In the genomic region with DNA sequence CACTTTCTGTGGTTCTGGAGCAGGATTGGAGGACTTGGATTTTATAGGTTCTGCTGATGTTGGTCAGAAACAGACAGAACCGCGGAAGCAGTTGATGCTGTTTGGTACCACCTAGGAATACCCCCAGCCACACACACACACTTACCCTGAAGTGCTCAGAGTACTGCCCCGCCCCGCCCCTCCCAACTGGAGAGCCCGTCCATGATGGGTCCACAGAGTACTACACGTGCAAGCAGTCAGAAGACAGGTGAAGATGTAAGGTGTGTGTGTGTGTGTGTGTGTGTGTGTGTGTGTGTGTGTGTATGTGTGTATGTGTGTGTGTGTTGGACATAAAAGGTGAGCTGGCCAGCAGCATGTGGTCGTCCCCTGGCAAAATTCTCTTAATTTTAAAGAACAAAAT, we compare ENCODE assay signal across 21 mouse cellular contexts. TPM values are rescaled to one million over a fixed set of nuclear protein-coding genes. Genes with fewer than 3 reads are reported as not detected.
DNase-seq lines count a peak whose midpoint lies in the region; ATAC-seq and TF ChIP-seq lines count a peak whose summit lies in the region.
"Had no signal": no experiment of that assay in that cellular context is flagged by ENCODE, and none has a peak within 500 bp of the region (broad histone marks: within the 10 kb centered on the region; RNA-seq: fewer than 3 reads in every experiment).

No protein-coding gene starts in this region.

- WGBS in forebrain, embryonic 12.5 days: 84% methylated on average over 7 of the region's 7 CpGs
- WGBS in forebrain, embryonic 10.5 days: 92% methylated on average over 7 of the region's 7 CpGs
- WGBS in heart, embryonic 13.5 days: 85% methylated on average over 7 of the region's 7 CpGs
- WGBS in heart, embryonic 12.5 days: 83% methylated on average over 7 of the region's 7 CpGs
- WGBS in intestine, embryonic 15.5 days: 82% methylated on average over 7 of the region's 7 CpGs
- 68% methylated on average over 7 of the region's 7 CpGs for WGBS in intestine, postnatal 0 days
- WGBS in forebrain, embryonic 16.5 days: 77% methylated on average over 7 of the region's 7 CpGs

- no peaks in the 10 kb centered on the region for H3K9me3 ChIP-seq in forebrain, embryonic 12.5 days
- no peaks in the 10 kb centered on the region for H3K9me3 ChIP-seq in forebrain, embryonic 10.5 days
- H3K9me3 ChIP-seq in heart, embryonic 13.5 days: no peaks in the 10 kb centered on the region
- no peaks in the 10 kb centered on the region for H3K9me3 ChIP-seq in heart, embryonic 12.5 days (replicated peaks)
- H3K9me3 ChIP-seq in intestine, embryonic 15.5 days: no peaks in the 10 kb centered on the region
- no peaks in the 10 kb centered on the region for H3K9me3 ChIP-seq in intestine, postnatal 0 days (ENCODE audit: control insufficient read depth)
- no peaks in the 10 kb centered on the region; the same call in 1 of the 2 replicates for H3K9me3 ChIP-seq in forebrain, embryonic 16.5 days (ENCODE audit: control insufficient read depth, low read length)
- H3K9me3 ChIP-seq: embryonic facial prominence, embryonic 10.5 days; embryonic facial prominence, embryonic 13.5 days; G1E had no signal

- no peak for ATAC-seq in forebrain, embryonic 12.5 days (ENCODE audit: low FRiP score)
- ATAC-seq in heart, embryonic 13.5 days (ENCODE audit: extremely low read depth, insufficient number of reproducible peaks, low FRiP score, low TSS enrichment): no peak
- no peak for ATAC-seq in heart, embryonic 12.5 days (ENCODE audit: insufficient number of reproducible peaks, low FRiP score)
- peak; percentile 52; the same call in 1 of the 2 replicates for ATAC-seq in intestine, embryonic 15.5 days
- ATAC-seq in intestine, postnatal 0 days: no peak; the same call in 1 of the 2 replicates
- ATAC-seq in forebrain, embryonic 16.5 days: no peak
- ATAC-seq: Patski had no signal

- TF ChIP-seq CTCF in intestine, postnatal 0 days (IDR thresholded peaks at IDR 0.05; ENCODE audit: low read depth): no peak

- H3K9ac ChIP-seq in forebrain, embryonic 12.5 days: no peak overlapping the region
- H3K9ac ChIP-seq in heart, embryonic 13.5 days: peak overlapping the region; percentile 5; the same call in 1 of the 2 replicates
- no peak overlapping the region for H3K9ac ChIP-seq in heart, embryonic 12.5 days
- H3K9ac ChIP-seq in intestine, embryonic 15.5 days: no peak overlapping the region
- H3K9ac ChIP-seq in intestine, postnatal 0 days (ENCODE audit: low read depth, low read length): no peak overlapping the region
- no peak overlapping the region for H3K9ac ChIP-seq in forebrain, embryonic 16.5 days (replicated peaks; ENCODE audit: low read depth, low read length)
- H3K9ac ChIP-seq: embryonic facial prominence, embryonic 13.5 days; hindbrain, embryonic 12.5 days had no signal

- H3K36me3 ChIP-seq in forebrain, embryonic 12.5 days (replicated peaks): no peaks in the 10 kb centered on the region; the same call in 1 of the 2 replicates
- H3K36me3 ChIP-seq in forebrain, embryonic 10.5 days (replicated peaks): no peaks in the 10 kb centered on the region; the same call in 1 of the 2 replicates
- no peaks in the 10 kb centered on the region for H3K36me3 ChIP-seq in heart, embryonic 13.5 days
- H3K36me3 ChIP-seq in heart, embryonic 12.5 days: no peaks in the 10 kb centered on the region
- H3K36me3 ChIP-seq in intestine, embryonic 15.5 days: no peaks in the 10 kb centered on the region
- no peaks in the 10 kb centered on the region; the same call in 1 of the 2 replicates for H3K36me3 ChIP-seq in intestine, postnatal 0 days (ENCODE audit: control insufficient read depth, insufficient read depth)
- H3K36me3 ChIP-seq in forebrain, embryonic 16.5 days (ENCODE audit: control insufficient read depth, insufficient read depth): no peaks in the 10 kb centered on the region
- H3K36me3 ChIP-seq: G1E; hindbrain, embryonic 12.5 days had no signal

- peak overlapping the region; percentile 57; the same call in 1 of the 2 replicates for H3K27ac ChIP-seq in forebrain, embryonic 12.5 days
- H3K27ac ChIP-seq in forebrain, embryonic 10.5 days: no peak overlapping the region
- no peak overlapping the region for H3K27ac ChIP-seq in heart, embryonic 13.5 days (replicated peaks)
- no peak overlapping the region for H3K27ac ChIP-seq in heart, embryonic 12.5 days (ENCODE audit: poor library complexity, severe bottlenecking)
- no peak overlapping the region for H3K27ac ChIP-seq in intestine, embryonic 15.5 days
- no peak overlapping the region for H3K27ac ChIP-seq in intestine, postnatal 0 days (ENCODE audit: low read depth, low read length)
- peak overlapping the region; percentile 81 for H3K27ac ChIP-seq in forebrain, embryonic 16.5 days (ENCODE audit: low read length)
- H3K27ac ChIP-seq: embryonic facial prominence, embryonic 13.5 days had no signal

- H3K4me1 ChIP-seq in forebrain, embryonic 12.5 days: peaks cover 21% of the 10 kb centered on the region
- H3K4me1 ChIP-seq in forebrain, embryonic 10.5 days: peaks cover 26% of the 10 kb centered on the region
- H3K4me1 ChIP-seq in heart, embryonic 13.5 days: 0 out of 2 replicates have a peak, but pooled peaks cover 4% of the 10 kb centered on the region
- 0 out of 2 replicates have a peak, but pooled peaks cover 4% of the 10 kb centered on the region for H3K4me1 ChIP-seq in heart, embryonic 12.5 days (replicated peaks)
- no peaks in the 10 kb centered on the region for H3K4me1 ChIP-seq in intestine, embryonic 15.5 days (replicated peaks)
- H3K4me1 ChIP-seq in intestine, postnatal 0 days (replicated peaks; ENCODE audit: control insufficient read depth, insufficient read depth, low read length): no peaks in the 10 kb centered on the region
- H3K4me1 ChIP-seq in forebrain, embryonic 16.5 days (replicated peaks; ENCODE audit: control insufficient read depth, insufficient read depth, low read length): peaks cover 16% of the 10 kb centered on the region

- no peak overlapping the region for H3K4me2 ChIP-seq in forebrain, embryonic 12.5 days
- no peak overlapping the region for H3K4me2 ChIP-seq in heart, embryonic 13.5 days
- no peak overlapping the region for H3K4me2 ChIP-seq in heart, embryonic 12.5 days
- H3K4me2 ChIP-seq in intestine, embryonic 15.5 days (replicated peaks): no peak overlapping the region
- no peak overlapping the region for H3K4me2 ChIP-seq in intestine, postnatal 0 days (replicated peaks; ENCODE audit: low read depth)
- H3K4me2 ChIP-seq in forebrain, embryonic 16.5 days (ENCODE audit: low read length): no peak overlapping the region
- H3K4me2 ChIP-seq: embryonic facial prominence, embryonic 13.5 days; heart, embryonic 11.5 days; hindbrain, embryonic 12.5 days had no signal

- H3K4me3 ChIP-seq in forebrain, embryonic 12.5 days (replicated peaks): no peak overlapping the region
- H3K4me3 ChIP-seq in forebrain, embryonic 10.5 days: no peak overlapping the region
- H3K4me3 ChIP-seq in heart, embryonic 13.5 days: no peak overlapping the region
- H3K4me3 ChIP-seq in heart, embryonic 12.5 days: no peak overlapping the region
- H3K4me3 ChIP-seq in intestine, embryonic 15.5 days (replicated peaks): no peak overlapping the region
- no peak overlapping the region for H3K4me3 ChIP-seq in intestine, postnatal 0 days (ENCODE audit: low read depth, low read length)
- H3K4me3 ChIP-seq in forebrain, embryonic 16.5 days (replicated peaks; ENCODE audit: low read length): no peak overlapping the region
- H3K4me3 ChIP-seq: embryonic facial prominence, embryonic 10.5 days; embryonic facial prominence, embryonic 13.5 days; erythroblast, embryonic 14.5 days; gastrocnemius, adult 2 months; hindbrain, embryonic 12.5 days had no signal

- no peak for DNase-seq in forebrain, embryonic 10.5 days (ENCODE audit: extremely low spot score, low spot score)
- no peak for DNase-seq in thymus, postnatal 14 days
- DNase-seq: B cell, adult 2 months; embryo, embryonic 11 days; gastrocnemius, postnatal 14 days; heart, adult 11 months had no signal

- no peaks in the 10 kb centered on the region for H3K27me3 ChIP-seq in forebrain, embryonic 12.5 days
- no peaks in the 10 kb centered on the region for H3K27me3 ChIP-seq in forebrain, embryonic 10.5 days (ENCODE audit: poor library complexity, severe bottlenecking)
- H3K27me3 ChIP-seq in heart, embryonic 13.5 days (replicated peaks): peaks cover 3% of the 10 kb centered on the region; the same call in 1 of the 2 replicates
- H3K27me3 ChIP-seq in heart, embryonic 12.5 days (replicated peaks): peaks cover 9% of the 10 kb centered on the region; the same call in 1 of the 2 replicates
- no peaks in the 10 kb centered on the region for H3K27me3 ChIP-seq in intestine, embryonic 15.5 days (replicated peaks)
- H3K27me3 ChIP-seq in intestine, postnatal 0 days (replicated peaks; ENCODE audit: control insufficient read depth, insufficient read depth, low read length): no peaks in the 10 kb centered on the region
- H3K27me3 ChIP-seq in forebrain, embryonic 16.5 days (replicated peaks; ENCODE audit: control insufficient read depth, insufficient read depth, low read length): no peaks in the 10 kb centered on the region
- H3K27me3 ChIP-seq: CH12.LX; embryonic facial prominence, embryonic 13.5 days; hindbrain, embryonic 12.5 days; Patski had no signal

RNA-seq across cellular contexts. Expression of gene Dusp14, which starts 16.0 kb away (rescaled TPM):
- 19.9 and 20.6 TPM in 2 replicates for polyA plus RNA-seq in forebrain, embryonic 12.5 days (2016; fragmentation: Nextera tagmentation; extraction: Ambion mirVana)
- polyA plus RNA-seq in forebrain, embryonic 10.5 days (2016; fragmentation: Nextera tagmentation; extraction: Ambion mirVana): 12.0 and 12.5 TPM in 2 replicates
- polyA plus RNA-seq in heart, embryonic 13.5 days (2015; fragmentation: Nextera tagmentation; extraction: Ambion mirVana): 5.1 and 6.6 TPM in 2 replicates
- polyA plus RNA-seq in heart, embryonic 12.5 days (2016; fragmentation: Nextera tagmentation; extraction: Ambion mirVana): 5.9 and 6.2 TPM in 2 replicates
- 15.7 and 16.9 TPM in 2 replicates for polyA plus RNA-seq in intestine, embryonic 15.5 days (2015; fragmentation: Nextera tagmentation; extraction: Ambion mirVana)
- 27.6 and 28.0 TPM in 2 replicates for polyA plus RNA-seq in intestine, postnatal 0 days (2015; fragmentation: Nextera tagmentation; extraction: Ambion mirVana)
- 28.0 and 30.0 TPM in 2 replicates for polyA plus RNA-seq in forebrain, embryonic 16.5 days (2015; fragmentation: Nextera tagmentation; extraction: Ambion mirVana)
- polyA plus RNA-seq: erythroblast, embryonic 14.5 days; G1E had no signal

Comparison
In these comparisons a context has a peak if more than half of its experiments do, and no peak if none do; other contexts are left out.
1. H3K27ac ChIP-seq: peak in forebrain, embryonic 12.5 days (single experiment) and forebrain, embryonic 16.5 days (single experiment); none in forebrain, embryonic 10.5 days (single experiment), heart, embryonic 13.5 days (single experiment), heart, embryonic 12.5 days (single experiment), intestine, embryonic 15.5 days (single experiment) and intestine, postnatal 0 days (single experiment).